Mouse (Mus musculus) kidney, adult 2 months (tissue): ENCODE measurements around the gene Thumpd2. TPM values are rescaled to one million over a fixed set of nuclear protein-coding genes. Genes with fewer than 3 reads are reported as not detected.

ENCODE experiments used
- DNase-seq: peaks from one replicate; pipeline ENCODE4 v3.0.0; 2021
- H3K27ac ChIP-seq: fragments of 200-500 bp; 2 replicates; pipeline ENCODE4 v1.5.1; 2012; ENCODE audit warnings: low read depth, low read length, control low read depth, inconsistent platforms; ENCODE audit not compliant: insufficient read depth
- H3K27me3 ChIP-seq: fragments of 200-500 bp; replicated peaks from 2 replicates; pipeline ENCODE4 v1.6.1; 2012; ENCODE audit warnings: mild to moderate bottlenecking, moderate library complexity, low read length, inconsistent platforms; ENCODE audit not compliant: control insufficient read depth, insufficient read depth
- H3K36me3 ChIP-seq: fragments of 200-500 bp; 2 replicates; pipeline ENCODE4 v1.6.1; 2012; ENCODE audit warnings: mild to moderate bottlenecking, moderate library complexity, low read length, inconsistent platforms; ENCODE audit not compliant: control insufficient read depth, insufficient read depth
- H3K4me1 ChIP-seq: fragments of 200-500 bp; 2 replicates; pipeline ENCODE4 v1.6.1; 2011; ENCODE audit warnings: low read length; ENCODE audit not compliant: control insufficient read depth, insufficient read depth
- H3K4me3 ChIP-seq: fragments of 200-500 bp; 2 replicates; pipeline ENCODE4 v1.5.1; 2011; ENCODE audit warnings: mild to moderate bottlenecking, low read depth, low read length, control low read depth; ENCODE audit not compliant: insufficient read depth
- CTCF ChIP-seq: fragments of 200-500 bp; conservative IDR thresholded peaks from 2 replicates; pipeline ENCODE4 v1.5.1; 2011; ENCODE audit warnings: low read depth, mild to moderate bottlenecking, control low read depth, low read length, moderate library complexity, mixed read lengths; ENCODE audit not compliant: insufficient read depth, insufficient read length
- POLR2A ChIP-seq: fragments of 200-500 bp; IDR thresholded peaks from one replicate; pipeline ENCODE4 v1.6.1; 2011; ENCODE audit warnings: low read depth, low read length, control low read depth
- WGBS: fragments of 180-500 bp; shearing (Covaris S2); methylation state at CpG from one replicate; pipeline ENCODE4 v1.1.7; 2018; 5-methylcytosine and 5-hydroxymethylcytosine counted together
- polyA plus RNA-seq: library from polyadenylated mRNA; depleted of rRNA; stranded (reverse); fragments of >200 nt; gene quantifications from 2 replicates; pipeline ENCODE4 v1.2.3, GENCODE M21; 2012

Thumpd2 gene
- polyA plus RNA-seq, 1 experiment, result 2.3 TPM

GRCm38 (mm10) chr17:81032957-81033356 is 31.9 kb downstream of the Thumpd2 start:
- TF ChIP-seq CTCF (no peak), POLR2A (no peak)
- H3K4me3 ChIP-seq, result no peak overlapping the region
- H3K27ac ChIP-seq, result no peak overlapping the region
- 84% methylated on average over 2 of the region's 2 CpGs for WGBS
- DNase-seq, result no peak
- H3K36me3 ChIP-seq, result peaks cover 2% of the 10 kb centered on the region
- no peaks in the 10 kb centered on the region for H3K27me3 ChIP-seq
- H3K4me1 ChIP-seq, result no peaks in the 10 kb centered on the region

GRCm38 (mm10) chr17:81031830-81032442 is 32.9 kb downstream of the Thumpd2 start:
- no peak for TF ChIP-seq POLR2A
- TF ChIP-seq CTCF, result no peak
- 95% methylated on average over 3 of the region's 3 CpGs for WGBS
- DNase-seq, result no peak
- H3K27ac ChIP-seq, result no peak overlapping the region
- H3K36me3 ChIP-seq, result peaks cover 2% of the 10 kb centered on the region
- no peak overlapping the region for H3K4me3 ChIP-seq
- no peaks in the 10 kb centered on the region for H3K27me3 ChIP-seq
- no peaks in the 10 kb centered on the region for H3K4me1 ChIP-seq

- WGBS, result 87% methylated on average over 6 of the region's 6 CpGs
These were observed 37.6 kb downstream of the Thumpd2 start for GRCm38 (mm10) chr17:81027331-81027730.

GRCm38 (mm10) chr17:81017132-81017531 is 47.8 kb downstream of the Thumpd2 start:
- no peaks in the 10 kb centered on the region for H3K36me3 ChIP-seq
- H3K27ac ChIP-seq, result no peak overlapping the region
- H3K4me1 ChIP-seq, result no peaks in the 10 kb centered on the region
- TF ChIP-seq POLR2A (no peak), CTCF (peak; percentile 42)
- DNase-seq, result peak; percentile 11
- WGBS, result 56% methylated on average over 1 of the region's 1 CpGs
- no peaks in the 10 kb centered on the region for H3K27me3 ChIP-seq
- H3K4me3 ChIP-seq, result no peak overlapping the region

More at GRCm38 (mm10) chr17:81027331-81027730, 37.6 kb downstream of the Thumpd2 start:
- peaks cover 2% of the 10 kb centered on the region for H3K36me3 ChIP-seq
- no peak overlapping the region for H3K27ac ChIP-seq
- no peak for DNase-seq
- H3K27me3 ChIP-seq, result no peaks in the 10 kb centered on the region
- TF ChIP-seq CTCF, result no peak
- no peak for TF ChIP-seq POLR2A
- H3K4me3 ChIP-seq, result no peak overlapping the region
- no peaks in the 10 kb centered on the region for H3K4me1 ChIP-seq

- H3K27me3 ChIP-seq, result no peaks in the 10 kb centered on the region
- TF ChIP-seq CTCF (peak; percentile 72), POLR2A (no peak)
- 34% methylated on average over 4 of the region's 4 CpGs for WGBS
These were observed 49.0 kb downstream of the Thumpd2 start for GRCm38 (mm10) chr17:81015814-81016447.

GRCm38 (mm10) chr17:81010844-81011685 is 53.8 kb downstream of the Thumpd2 start:
- no peak for TF ChIP-seq CTCF
- no peak for DNase-seq
- Histone ChIP-seq H3K36me3 (no peaks in the 10 kb centered on the region), H3K4me3 (no peak overlapping the region), H3K4me1 (no peaks in the 10 kb centered on the region), H3K27ac (no peak overlapping the region), H3K27me3 (no peaks in the 10 kb centered on the region)
- 71% methylated on average over 18 of the region's 18 CpGs for WGBS

More at GRCm38 (mm10) chr17:81015814-81016447, 49.0 kb downstream of the Thumpd2 start:
- H3K36me3 ChIP-seq, result no peaks in the 10 kb centered on the region
- no peak overlapping the region for H3K4me3 ChIP-seq
- no peak overlapping the region for H3K27ac ChIP-seq
- DNase-seq, result peak; percentile 72
- H3K4me1 ChIP-seq, result no peaks in the 10 kb centered on the region

- WGBS, result 65% methylated on average over 3 of the region's 3 CpGs
- TF ChIP-seq CTCF (no peak), POLR2A (no peak)
- H3K36me3 ChIP-seq, result no peaks in the 10 kb centered on the region
- no peaks in the 10 kb centered on the region for H3K4me1 ChIP-seq
- H3K27ac ChIP-seq, result no peak overlapping the region
- H3K4me3 ChIP-seq, result no peak overlapping the region
- H3K27me3 ChIP-seq, result no peaks in the 10 kb centered on the region
- no peak for DNase-seq
These were observed 54.7 kb downstream of the Thumpd2 start for GRCm38 (mm10) chr17:81010199-81010598.
